Mouse (Mus musculus): ENCODE measurements around the gene Dock10.

Dock10 gene

DNA sequence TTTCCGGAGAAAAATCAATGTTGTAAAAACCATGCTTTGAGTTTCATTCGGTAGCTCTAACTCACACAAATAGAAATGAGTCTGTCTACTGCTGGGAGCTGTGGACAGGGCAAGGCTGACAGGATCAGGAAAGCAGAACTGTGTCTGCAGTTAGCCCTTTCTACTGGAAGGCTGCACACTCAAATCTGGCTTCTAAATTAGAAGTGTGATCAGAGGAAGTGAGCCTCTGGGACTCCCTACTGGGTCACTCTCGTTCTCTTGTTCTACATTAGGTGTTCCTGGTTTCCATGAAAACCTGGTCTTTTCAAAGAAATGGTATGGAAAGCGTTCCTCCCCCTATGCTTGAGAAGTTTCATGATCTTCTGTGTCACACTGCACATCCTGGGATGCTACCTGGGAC is 103.1 kb downstream of the Dock10 start:
- DNase-seq, result no peak

DNA sequence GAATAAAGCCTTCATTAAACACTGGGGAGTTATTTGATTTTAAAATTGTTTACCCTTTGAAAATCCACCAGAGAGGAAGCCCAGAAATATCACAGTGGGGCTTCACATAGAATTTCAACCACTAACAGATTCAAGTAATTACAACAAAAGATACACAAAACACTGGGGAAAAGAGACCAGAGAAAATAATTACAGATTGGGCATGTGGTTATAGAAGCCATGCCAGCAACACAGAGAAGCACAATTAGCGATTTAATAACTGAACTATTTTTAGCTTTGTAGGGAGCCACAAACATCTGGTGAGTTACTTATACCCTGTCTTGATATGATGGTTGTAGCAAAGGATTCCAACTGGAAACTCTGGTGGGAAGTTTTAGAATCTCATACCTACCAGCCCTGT is 104.2 kb downstream of the Dock10 start:
- DNase-seq, result no peak

DNA sequence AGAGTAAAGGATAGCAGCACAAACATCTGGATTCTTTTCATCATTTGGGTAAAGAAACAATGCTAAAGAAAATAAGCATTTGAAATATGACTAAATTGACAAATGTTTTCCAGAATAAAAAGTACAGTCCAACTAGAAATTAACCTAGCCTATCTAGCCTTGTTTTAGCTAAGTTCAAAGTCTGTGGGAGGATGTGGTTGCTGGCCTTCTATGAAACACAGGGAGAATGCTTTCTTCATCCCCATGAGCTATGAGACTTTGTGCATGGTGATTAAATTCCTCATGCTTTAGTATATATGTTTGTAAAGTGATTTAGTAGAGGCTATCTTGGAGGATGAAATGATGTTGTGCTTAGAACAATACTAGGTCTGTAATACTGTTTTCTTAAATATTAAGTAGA is 105.5 kb downstream of the Dock10 start:
- no peak for DNase-seq

DNA sequence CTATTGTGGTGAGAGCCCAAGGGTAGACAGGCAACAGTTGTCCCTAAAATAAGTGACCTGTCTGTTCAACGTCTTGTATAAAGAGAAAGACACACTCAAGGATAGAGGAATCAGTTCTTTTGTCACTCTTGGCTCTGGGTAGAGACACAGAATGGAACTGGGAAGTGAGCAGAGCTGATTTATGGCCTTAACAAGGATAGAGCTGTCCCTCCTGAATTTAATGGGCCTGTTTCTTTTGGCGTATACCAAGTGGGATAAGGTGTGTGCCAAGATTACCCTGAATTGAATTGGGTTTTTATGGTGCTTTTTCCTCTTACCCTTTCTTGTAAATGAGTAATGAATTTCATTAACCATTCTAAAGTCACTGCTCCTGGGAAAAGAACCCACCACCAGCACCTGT is 106.2 kb downstream of the Dock10 start:
- no peak for DNase-seq

DNA sequence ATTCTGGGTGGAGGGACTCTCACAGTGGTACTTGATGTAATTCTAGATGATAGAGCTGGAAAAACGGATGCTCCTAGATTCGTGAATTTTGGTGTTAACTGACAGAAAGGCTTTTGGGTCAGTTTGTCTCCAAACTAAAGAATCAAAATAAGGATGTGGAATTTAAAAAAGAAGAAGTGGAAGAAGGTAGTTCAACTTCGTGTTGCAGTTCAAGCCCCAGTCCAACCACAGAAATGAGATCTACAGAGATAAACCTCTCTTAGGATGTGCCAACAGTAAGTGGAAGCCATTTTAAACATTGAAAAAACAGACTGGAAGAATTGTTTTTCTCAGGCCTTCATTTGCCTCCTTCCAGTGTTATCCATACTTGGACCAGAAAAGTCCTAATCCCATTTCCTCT is 111.7 kb downstream of the Dock10 start:
- DNase-seq, result no peak

DNA sequence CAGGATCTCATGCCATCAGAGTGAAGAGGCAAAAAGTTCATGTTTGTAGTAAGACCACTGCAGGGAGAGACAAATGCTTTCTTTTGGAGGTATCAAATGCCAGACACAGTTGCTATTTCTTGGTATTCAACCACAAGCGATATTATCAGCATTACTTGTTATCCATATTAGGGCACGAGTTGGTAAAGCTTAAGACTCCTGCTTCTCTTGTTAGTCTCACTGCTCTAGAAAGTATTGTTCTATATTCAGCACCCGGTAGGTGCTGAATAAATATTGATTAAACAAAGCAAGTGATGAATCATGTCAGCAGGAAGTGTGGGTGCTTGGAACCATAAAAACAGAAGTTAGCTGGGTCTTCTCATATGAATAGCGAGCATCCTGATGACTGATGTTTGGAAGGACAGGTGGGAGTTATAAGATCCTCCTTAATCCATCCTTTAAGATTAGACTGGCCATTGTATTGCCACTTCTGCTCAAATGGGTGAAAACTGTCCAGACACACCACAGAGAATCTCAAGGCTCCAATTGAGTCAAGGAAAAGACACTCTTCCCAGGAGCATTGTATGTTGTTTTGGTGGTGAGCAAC is 114.4 kb downstream of the Dock10 start:
- no peak for DNase-seq

DNA sequence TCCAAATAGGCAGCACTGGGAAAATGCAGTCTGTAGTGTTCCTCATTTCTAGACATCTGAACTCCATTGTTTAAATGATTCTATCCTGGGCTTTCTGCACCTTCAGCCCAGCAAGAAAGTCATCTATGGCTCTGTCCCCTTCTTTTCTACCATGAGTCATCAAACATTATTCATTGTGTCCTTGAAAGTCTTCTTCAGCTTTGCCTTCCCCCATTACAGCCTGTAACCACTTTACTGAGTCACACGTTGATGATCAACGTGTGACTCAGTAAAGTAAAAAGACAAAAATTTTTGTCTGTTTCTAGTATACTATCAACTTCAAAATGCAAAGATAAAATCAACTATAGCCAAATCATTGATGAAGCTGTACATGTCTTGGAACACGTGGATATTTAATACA is 116.5 kb downstream of the Dock10 start:
- no peak for DNase-seq

DNA sequence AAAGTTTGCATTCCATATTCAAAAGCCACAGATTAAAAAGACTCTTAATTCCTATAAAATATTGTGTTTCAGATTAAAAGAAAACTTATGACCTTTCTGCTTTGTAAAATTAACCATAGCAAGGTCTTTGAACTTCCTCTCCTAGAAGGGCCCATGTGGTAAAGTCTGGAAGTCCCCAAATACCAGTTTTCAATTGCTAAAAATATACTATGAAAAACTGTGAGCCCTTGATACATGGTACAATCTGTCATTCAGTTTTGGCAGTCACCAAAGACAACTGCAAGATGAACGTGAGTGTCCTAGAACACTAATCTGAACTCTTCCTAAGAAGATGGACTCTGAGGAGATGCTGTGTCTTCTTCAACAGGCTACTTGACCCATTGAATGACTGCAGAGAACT is 117.0 kb downstream of the Dock10 start:
- no peak for DNase-seq

DNA sequence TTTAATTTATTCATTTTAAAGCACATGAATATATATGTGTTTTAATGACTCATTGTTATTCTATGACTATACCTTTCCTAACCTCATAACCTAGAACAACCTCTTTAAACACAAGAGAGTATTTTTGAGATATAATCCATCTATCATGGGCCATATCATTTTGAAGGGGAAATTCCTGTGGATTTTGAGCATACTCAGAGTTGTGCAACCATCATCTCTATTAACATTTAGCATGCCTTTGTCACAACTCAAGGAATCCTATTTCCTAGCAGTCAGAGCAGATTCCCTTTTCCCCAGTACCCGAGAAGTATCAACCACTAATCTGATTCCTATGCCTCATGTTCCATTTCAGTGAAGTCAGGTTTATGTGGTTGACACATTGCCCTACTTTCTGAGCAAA is 118.8 kb downstream of the Dock10 start:
- peak; percentile 29 for DNase-seq

DNA sequence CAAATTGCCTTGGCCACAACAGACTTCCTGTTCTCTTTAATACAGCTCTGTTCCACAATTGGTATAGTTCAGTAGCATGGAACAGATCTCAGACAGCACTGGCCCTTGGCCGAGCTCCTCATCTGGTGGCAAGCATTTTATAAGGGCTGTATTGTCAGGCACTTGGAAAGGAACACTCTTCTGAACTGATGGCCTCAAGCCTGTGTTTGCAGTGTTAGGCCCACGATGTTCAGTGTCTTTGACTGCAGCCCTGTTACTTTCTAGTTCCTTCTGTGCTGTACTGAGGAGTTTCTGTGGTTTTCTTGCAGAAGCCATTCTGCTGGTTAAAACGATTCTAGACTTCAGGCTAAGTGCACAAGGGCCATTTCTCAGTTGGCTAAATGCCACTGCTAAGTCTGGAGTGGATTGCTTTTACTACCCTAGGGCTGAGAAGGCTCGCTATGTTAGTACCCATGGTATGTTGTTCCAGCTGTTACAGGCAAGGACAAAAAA is 121.1 kb downstream of the Dock10 start:
- peak; percentile 95 for DNase-seq

DNA sequence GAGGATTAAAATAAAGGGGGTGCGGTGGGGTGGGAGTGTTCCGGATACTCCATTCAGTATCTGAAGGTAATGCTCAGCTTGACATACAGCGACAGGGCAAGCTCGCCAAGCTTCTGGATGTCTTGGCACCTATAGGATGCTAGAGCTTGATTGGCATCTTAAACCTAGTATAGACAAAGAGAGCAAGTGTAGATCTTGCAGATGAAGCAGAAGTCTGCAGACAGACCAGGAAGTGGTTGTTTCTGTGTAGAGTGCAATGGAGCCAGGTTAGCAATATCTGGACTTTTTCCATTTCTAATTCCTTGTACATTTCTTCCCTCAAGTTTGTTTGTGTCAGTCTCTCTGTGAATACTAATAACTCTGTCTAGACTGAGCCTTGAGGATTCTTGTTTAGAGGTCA is 122.5 kb downstream of the Dock10 start:
- DNase-seq, result peak; percentile 85

DNA sequence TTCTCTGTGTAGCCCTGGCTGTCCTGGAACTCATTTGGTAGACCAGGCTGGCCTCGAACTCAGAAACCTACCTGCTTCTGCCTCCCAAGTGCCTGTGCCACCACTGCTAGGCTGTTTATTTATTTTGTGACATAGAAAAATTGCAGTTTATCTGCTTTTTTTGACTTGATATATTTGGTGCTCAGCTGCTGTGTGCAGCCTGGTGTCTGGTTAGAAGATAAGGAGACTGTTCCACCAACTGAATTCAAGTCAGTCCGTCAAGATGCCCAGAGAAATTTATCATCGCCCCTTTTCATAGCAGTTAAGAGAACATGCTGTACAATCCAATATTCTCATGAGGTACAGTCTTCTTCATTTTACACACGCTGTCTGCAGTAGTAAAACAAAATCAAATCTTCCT is 124.8 kb downstream of the Dock10 start:
- DNase-seq, result no peak

DNA sequence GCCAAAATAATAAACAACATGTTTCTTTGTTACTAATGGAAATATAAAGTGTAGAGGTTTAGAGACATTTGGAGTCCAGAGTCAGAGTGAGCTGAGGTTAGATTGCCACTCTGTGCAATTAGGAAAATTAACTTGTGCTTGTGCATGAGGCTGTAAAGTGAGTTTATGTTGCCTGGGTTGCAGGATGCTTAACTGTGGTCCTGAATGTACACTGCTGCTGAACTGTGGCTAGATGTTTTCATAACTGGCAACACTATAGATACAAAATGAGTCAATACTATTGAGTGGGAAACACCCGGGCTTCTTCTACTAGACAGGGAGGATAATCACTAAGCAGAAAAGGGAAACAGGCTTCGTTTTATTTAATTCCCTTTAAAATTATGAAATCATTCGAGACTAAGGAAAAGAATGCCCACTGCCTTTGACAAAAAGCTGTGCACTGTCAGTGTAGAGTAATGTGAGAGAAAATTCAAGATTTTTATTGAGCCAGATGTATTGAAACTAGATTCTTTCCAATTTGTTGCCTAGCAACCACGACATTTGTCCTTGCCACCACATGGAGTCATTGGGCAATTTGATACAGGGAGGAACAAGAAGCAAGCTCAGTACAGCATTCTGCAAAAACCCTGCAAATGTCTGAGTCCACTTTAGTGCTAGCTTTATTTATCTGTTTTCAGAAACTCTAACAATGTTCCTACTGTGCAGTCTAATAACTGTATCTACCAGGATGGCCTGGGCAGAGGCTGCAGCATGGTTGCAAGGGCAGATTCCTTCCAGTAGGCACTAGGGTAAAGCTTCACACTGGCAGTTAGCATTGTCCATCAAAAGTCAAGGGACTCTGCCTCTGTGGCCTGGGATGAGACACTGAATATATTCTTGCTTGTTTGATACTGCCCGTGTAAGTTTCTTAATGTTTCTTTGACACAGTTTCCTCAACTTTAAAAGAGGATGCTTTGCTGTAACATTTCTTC is 127.9 kb downstream of the Dock10 start:
- no peak for DNase-seq

DNA sequence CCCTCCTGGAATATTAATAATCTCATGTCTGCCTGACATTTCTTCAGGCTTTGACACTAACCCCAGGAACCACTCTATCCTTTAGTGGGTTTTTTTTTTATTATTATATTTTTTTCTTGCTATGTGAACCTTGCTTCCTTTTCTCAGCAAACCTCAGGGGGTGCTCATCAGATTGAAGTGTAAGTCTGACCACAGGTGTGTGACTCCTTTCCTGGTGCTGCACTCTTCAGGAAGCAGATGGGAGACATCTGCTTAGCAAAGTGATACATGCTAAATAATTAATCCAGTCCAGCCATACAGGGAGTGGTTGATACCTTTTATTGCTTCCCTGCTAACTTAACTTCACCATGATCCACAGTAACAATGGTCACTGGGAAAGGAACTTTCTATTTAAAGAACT is 130.3 kb downstream of the Dock10 start:
- DNase-seq, result no peak

DNA sequence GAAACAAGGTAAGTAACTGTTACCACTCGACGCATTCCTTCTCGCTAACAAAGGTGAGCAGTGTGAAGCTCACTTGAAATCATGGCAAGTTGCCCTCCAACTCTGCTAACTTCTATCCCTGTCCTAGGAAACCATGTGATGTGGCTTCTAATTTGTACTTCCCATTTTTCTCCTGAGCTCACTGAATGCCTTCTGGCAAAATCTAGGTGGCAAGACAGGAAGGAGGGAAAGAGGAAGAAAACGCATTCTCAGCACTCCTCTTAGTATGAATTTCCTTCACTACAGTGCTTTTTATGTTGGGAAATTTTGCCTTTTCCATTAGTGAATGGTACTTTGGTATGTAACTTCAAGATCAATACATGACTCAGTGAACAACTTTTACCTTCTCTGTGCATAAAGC is 131.5 kb downstream of the Dock10 start:
- no peak for DNase-seq

DNA sequence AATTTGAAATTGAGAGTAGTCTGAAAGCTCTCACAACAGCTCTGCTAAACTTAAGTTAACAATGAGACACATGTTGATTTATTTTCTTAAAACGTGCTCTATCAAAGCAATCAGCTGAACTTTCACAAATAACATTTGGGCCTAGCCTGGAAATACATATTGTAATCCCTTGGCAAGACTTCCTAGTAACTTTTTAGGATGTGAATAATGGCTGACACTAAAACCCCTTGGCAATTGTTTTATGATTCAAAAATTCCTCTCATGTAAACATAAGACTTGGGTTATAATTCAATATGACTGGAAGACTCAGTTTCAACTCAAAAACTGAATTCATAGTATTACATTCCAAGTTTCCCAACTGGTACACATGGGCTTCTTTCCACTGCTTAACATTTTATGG is 133.0 kb downstream of the Dock10 start:
- no peak for DNase-seq

DNA sequence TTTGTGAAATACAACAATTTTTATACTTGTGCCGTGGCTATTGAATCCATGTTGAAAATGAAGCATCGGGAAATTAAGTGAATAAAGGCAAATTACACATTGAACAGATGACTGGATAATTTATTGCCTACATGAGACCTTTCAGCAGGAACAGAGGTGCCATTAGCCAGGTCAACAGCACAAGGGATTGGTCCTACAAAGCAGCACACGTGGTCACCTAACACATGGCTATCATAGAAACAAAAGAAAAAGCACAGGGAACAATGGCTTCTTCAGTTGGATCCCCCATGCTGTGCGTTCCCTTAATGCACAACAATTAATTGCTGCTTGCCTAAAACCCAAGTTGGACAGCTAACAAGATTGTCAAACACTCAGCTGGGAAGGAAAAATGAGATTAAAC is 133.8 kb downstream of the Dock10 start:
- no peak for DNase-seq

DNA sequence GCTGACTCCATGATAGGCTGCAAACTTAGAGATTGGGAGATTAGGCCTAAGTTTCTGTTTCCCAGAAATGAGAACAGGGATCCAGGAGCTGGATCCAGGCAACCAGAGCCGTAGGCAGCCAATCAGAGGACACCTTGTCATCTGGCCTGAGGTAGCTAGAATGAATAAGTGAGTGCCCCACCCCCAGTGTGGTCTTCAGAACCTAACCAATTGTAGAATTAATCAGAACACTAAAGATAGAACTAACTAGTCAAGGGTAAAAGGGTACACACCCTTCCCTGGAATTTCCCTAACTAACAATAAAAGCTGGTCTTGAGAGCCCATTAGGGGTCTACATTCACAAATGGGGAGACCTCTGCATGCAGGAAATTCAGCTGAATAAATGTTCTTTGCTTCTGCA is 135.7 kb downstream of the Dock10 start:
- DNase-seq, result no peak

DNA sequence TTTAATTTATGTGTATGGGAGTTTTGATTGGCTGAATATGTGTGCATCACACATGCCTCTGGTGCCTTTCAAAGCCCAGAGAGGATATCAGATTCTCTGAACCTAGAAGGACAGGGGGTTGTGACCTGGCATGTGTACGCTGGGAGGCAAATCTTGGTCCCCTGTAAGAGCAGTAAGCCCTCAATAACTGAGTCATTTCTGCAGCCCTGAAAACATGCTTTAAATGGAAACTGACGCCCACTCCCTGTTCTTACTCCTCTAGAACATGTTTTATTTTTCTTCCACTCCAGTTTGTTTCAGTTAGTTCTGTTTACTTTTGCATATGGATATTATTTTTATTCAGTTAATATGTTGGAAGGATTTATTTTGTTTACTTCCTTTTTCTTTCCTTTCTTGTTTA is 139.2 kb downstream of the Dock10 start:
- no peak for DNase-seq

DNA sequence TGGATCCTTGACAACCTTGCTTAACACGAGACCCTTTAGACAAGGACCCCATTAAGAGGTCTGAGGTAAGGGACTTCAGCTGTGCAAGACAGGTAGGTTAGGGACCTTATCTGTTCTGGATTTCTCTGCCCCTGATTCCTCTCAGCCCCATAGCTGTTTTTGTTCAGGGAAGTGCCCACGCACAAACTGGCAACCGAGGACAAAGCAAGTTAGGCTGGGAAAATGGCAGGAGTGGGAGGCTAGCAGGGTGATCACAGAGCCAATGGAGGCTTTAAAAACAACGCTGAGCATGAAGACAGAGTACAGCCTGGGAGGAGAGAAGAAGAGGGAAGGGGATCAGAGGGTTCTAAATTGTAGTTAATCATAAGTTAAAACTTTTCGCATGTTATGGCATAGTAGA is 141.7 kb downstream of the Dock10 start:
- no peak for DNase-seq

DNA sequence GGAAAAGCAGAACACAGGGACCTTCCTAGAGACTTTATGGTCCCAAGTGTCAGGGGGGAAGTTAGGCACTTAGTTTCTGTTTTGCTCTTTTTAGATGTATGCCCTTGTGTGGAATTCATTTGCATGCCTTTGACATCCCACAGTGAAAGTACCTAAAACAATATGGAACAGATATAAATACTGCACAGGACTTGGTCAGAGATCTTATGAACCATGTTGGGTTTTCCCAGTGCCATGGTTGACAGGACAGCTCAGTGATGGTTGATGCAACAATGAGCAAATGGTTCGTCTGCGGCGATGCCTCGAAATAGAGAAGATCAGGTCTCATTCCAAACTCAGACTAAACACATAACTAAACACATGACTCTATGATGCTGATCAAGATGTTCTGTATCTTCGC is 143.6 kb downstream of the Dock10 start:
- no peak for DNase-seq

DNA sequence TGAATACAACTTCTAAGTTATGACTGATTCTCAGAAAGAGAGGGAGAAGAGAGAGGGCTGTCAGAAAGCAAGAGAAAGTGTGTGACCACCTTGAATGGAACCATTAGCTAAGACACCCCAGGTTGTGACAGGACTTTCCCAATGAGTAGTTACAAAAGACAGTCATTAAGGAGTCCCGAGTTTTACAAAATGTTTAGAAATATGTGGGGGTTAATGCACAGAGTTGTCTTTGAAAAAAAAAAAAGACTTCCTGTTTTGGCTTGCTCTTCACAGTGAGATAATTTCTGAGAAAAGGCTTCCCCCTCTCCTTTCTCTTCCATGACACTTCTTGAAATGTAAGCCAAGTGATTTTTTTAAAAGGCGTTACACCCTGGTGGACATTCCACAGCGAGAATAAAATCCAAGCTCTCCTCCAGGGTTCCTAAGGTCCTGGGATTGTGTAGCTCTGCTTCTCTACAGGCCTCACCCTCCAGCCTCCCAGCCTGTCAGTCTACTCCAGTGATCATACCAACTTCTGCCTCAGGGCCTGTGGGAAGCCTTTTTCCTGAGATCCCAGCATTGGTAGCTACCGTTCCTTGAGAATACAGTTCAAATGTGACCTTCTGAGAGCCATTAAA is 144.8 kb downstream of the Dock10 start:
- DNase-seq, result no peak

DNA sequence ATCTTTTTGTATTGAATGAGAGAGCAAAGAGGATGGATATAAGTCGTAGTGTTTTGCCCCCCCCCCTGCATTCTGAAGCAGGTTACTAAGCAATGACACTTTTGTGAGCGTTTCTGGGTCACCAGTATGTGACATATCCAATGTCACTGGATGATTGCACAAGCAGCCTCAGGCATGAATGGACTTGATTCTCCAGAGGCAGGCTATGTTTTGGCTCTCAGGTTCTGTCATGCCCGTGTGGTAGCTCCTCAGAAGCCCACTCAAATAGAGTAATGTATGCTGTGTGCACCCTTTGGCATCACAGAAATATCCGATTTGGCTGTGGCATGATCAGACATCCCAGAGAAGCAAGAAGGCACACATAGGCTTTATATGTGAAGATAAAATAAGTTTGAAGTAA is 150.8 kb downstream of the Dock10 start:
- DNase-seq, result no peak

DNA sequence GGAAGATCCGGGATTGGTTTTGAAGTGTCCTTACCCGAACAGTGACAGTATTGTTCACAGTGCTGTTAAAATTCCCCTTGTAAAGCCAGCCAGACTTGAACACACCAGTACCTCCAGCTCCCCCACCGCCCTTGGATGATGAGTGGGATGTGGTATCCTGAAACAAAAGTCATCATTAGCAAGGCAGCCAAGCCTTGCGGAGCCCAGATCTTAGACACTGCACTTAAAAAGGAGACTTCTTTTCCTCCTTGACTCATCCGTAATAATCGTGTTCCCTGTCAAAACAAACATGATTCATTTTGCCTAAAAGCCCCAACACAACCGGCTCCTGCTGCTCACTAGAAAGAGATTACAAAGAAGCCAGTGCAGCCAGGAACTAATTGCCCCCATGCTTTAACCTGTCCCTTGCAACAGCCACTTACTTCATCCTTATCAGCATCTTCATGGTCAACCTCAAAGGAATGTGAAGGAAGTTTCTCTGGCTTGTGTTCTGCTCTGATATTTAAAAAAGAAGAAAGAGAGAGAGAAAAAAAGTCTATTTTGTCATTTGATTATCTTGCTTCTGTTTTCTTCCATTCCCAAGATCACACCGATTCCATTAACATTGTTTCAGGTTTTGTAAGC is 152.1 kb downstream of the Dock10 start:
- peak; percentile 78 for DNase-seq

All from heart, adult 11 months (tissue).